Mouse (Mus musculus): ENCODE data around the gene Tex13b. TPM values are rescaled to one million over a fixed set of nuclear protein-coding genes. Genes with fewer than 3 reads are reported as not detected.

The Tex13b gene
- polyA plus RNA-seq, 1 experiment from 2014 or later = not detected

- Histone ChIP-seq H3K4me3 (ENCODE audit: low read depth, low read length) (no peak overlapping the region), H3K27me3 (replicated peaks; ENCODE audit: control insufficient read depth, insufficient read depth, low read length) (no peaks in the 10 kb centered on the region), H3K36me3 (ENCODE audit: control insufficient read depth, insufficient read depth, low read length) (no peaks in the 10 kb centered on the region), H3K9ac (ENCODE audit: low read length) (no peak overlapping the region), H3K4me1 (ENCODE audit: control insufficient read depth, insufficient read depth, low read length) (no peaks in the 10 kb centered on the region), H3K9me3 (replicated peaks; ENCODE audit: control insufficient read depth, low read length) (no peaks in the 10 kb centered on the region), H3K27ac (ENCODE audit: low read depth, low read length) (no peak overlapping the region), H3K4me2 (ENCODE audit: low read length) (no peak overlapping the region)
- DNase-seq (ENCODE audit: low spot score) (no peak), ATAC-seq (no peak)
- 85% methylated on average over 17 of the region's 17 CpGs for WGBS
Measured at GRCm38 (mm10) chrX:140822295-140822694, 9.1 kb upstream of the Tex13b start.

DNA sequence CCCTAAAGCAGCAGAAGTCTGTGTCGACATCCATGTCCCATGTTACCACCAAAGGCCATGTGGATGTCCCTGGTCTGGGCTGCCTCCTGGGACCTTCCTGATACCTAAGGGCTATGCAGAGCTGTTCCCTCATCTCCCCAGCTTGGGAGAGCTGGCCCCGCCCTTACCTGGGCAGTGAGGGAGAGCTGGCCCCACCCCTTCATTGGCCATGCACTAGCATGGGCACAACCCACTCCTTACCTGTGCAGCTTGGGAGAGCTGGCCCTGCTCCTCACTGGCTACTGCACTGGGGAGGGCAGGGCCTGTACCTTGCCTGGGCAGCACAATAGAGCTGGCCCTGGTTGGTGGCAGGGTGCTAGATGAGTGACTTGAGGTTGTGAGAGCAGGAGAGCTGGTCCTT, 7.9 kb downstream of the Tex13b start:
- Histone ChIP-seq H3K4me3 (ENCODE audit: low read depth, low read length) (no peak overlapping the region), H3K4me1 (ENCODE audit: control insufficient read depth, insufficient read depth, low read length) (no peaks in the 10 kb centered on the region), H3K27ac (ENCODE audit: low read depth, low read length) (no peak overlapping the region), H3K36me3 (ENCODE audit: control insufficient read depth, insufficient read depth, low read length) (no peaks in the 10 kb centered on the region), H3K27me3 (replicated peaks; ENCODE audit: control insufficient read depth, insufficient read depth, low read length) (no peaks in the 10 kb centered on the region; the same call in 1 of the 2 replicates), H3K9ac (ENCODE audit: low read length) (no peak overlapping the region), H3K4me2 (ENCODE audit: low read length) (no peak overlapping the region), H3K9me3 (replicated peaks; ENCODE audit: control insufficient read depth, low read length) (no peaks in the 10 kb centered on the region)
- 79% methylated on average over 2 of the region's 2 CpGs for WGBS
- ATAC-seq (no peak), DNase-seq (ENCODE audit: low spot score) (no peak)

DNA sequence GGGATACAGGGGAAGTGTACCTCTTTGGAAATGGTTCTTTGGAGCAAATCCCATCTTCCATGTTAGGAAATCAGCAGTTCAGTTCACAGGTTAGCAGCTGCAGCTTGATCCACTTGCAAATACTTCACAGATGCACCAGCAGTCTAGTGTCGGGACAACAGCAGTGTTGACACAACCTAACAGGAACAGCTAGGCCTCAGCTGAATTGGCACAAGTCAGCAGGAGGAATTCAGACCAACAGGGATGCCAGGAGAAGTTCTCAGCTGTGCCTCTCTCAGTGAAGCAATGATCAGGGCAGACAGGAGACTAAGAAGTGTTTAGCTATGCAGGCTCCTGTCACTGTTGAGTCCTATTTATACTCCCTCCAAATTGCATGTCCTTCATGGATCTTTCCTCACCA, 43.4 kb downstream of the Tex13b start:
- ATAC-seq (no peak), DNase-seq (ENCODE audit: low spot score) (no peak)
- Histone ChIP-seq H3K4me2 (ENCODE audit: low read length) (no peak overlapping the region), H3K4me1 (ENCODE audit: control insufficient read depth, insufficient read depth, low read length) (no peaks in the 10 kb centered on the region), H3K4me3 (ENCODE audit: low read depth, low read length) (no peak overlapping the region), H3K9ac (ENCODE audit: low read length) (no peak overlapping the region), H3K27ac (ENCODE audit: low read depth, low read length) (no peak overlapping the region), H3K9me3 (replicated peaks; ENCODE audit: control insufficient read depth, low read length) (no peaks in the 10 kb centered on the region), H3K27me3 (replicated peaks; ENCODE audit: control insufficient read depth, insufficient read depth, low read length) (no peaks in the 10 kb centered on the region), H3K36me3 (ENCODE audit: control insufficient read depth, insufficient read depth, low read length) (no peaks in the 10 kb centered on the region)
- WGBS = 79% methylated on average over 1 of the region's 1 CpGs

Other genes with a start within 250 kb of the Tex13b start
- 103 and 109 TPM in 2 replicates for gene Tsc22d3, start 212.8 kb downstream of the Tex13b start, polyA plus RNA-seq (2014; fragmentation: Nextera tagmentation; extraction: Ambion mirVana)
- gene Mid2, start 148.8 kb downstream of the Tex13b start, polyA plus RNA-seq (2014; fragmentation: Nextera tagmentation; extraction: Ambion mirVana) = 2.4 and 3.7 TPM in 2 replicates
- not detected in 2 replicates for gene Vsig1, start 94.2 kb upstream of the Tex13b start, polyA plus RNA-seq (2014; fragmentation: Nextera tagmentation; extraction: Ambion mirVana)
- gene Psmd10, start 143.3 kb upstream of the Tex13b start, polyA plus RNA-seq (2014; fragmentation: Nextera tagmentation; extraction: Ambion mirVana) = 44.9 and 50.5 TPM in 2 replicates
- gene Atg4a, start 143.5 kb upstream of the Tex13b start, polyA plus RNA-seq (2014; fragmentation: Nextera tagmentation; extraction: Ambion mirVana) = 14.8 and 15.0 TPM in 2 replicates